Mouse (Mus musculus): ENCODE data around the gene Sfmbt1.

Gene Sfmbt1

GRCm38 (mm10) chr14:30714799-30715617, at the start of gene Sfmbt1:
Gene Sfmbt1 (plus strand): TSS chr14:30714849.
- no peak for DNase-seq

GRCm38 (mm10) chr14:30666061-30666460, 48.6 kb upstream of the Sfmbt1 start:
- DNase-seq: no peak

- DNase-seq: no peak
Measured at GRCm38 (mm10) chr14:30666604-30667003, 48.0 kb upstream of the Sfmbt1 start.

GRCm38 (mm10) chr14:30670161-30670560, 44.5 kb upstream of the Sfmbt1 start:
- DNase-seq: no peak

GRCm38 (mm10) chr14:30671095-30671985, 43.3 kb upstream of the Sfmbt1 start:
- DNase-seq: no peak

- peak; percentile 74 for DNase-seq
Measured at GRCm38 (mm10) chr14:30671986-30672312, 42.7 kb upstream of the Sfmbt1 start.

GRCm38 (mm10) chr14:30674947-30675346, 39.7 kb upstream of the Sfmbt1 start:
- DNase-seq: no peak

- no peak for DNase-seq
Measured at GRCm38 (mm10) chr14:30682131-30682530, 32.5 kb upstream of the Sfmbt1 start.

GRCm38 (mm10) chr14:30690685-30691084, 24.0 kb upstream of the Sfmbt1 start:
- no peak for DNase-seq

GRCm38 (mm10) chr14:30692439-30692838, 22.2 kb upstream of the Sfmbt1 start:
- no peak for DNase-seq

GRCm38 (mm10) chr14:30694786-30695185, 19.9 kb upstream of the Sfmbt1 start:
- no peak for DNase-seq

GRCm38 (mm10) chr14:30695609-30696008, 19.0 kb upstream of the Sfmbt1 start:
- peak; percentile 87 for DNase-seq

GRCm38 (mm10) chr14:30697407-30698052, 17.1 kb upstream of the Sfmbt1 start:
- no peak for DNase-seq

GRCm38 (mm10) chr14:30699656-30700055, 15.0 kb upstream of the Sfmbt1 start:
- no peak for DNase-seq

GRCm38 (mm10) chr14:30702512-30702911, 12.1 kb upstream of the Sfmbt1 start:
- DNase-seq: no peak

- no peak for DNase-seq
Measured at GRCm38 (mm10) chr14:30703079-30703478, 11.6 kb upstream of the Sfmbt1 start.

- DNase-seq: no peak
Measured at GRCm38 (mm10) chr14:30704098-30704855, 10.4 kb upstream of the Sfmbt1 start.

GRCm38 (mm10) chr14:30711892-30712291, 2.8 kb upstream of the Sfmbt1 start:
- no peak for DNase-seq

GRCm38 (mm10) chr14:30713769-30714168, 880 bp upstream of the Sfmbt1 start:
- DNase-seq: no peak

- peak; percentile 85 for DNase-seq
Measured at GRCm38 (mm10) chr14:30715618-30716050, 985 bp downstream of the Sfmbt1 start.

- peak; percentile 76 for DNase-seq
Measured at GRCm38 (mm10) chr14:30716051-30716952, 1.7 kb downstream of the Sfmbt1 start.

- no peak for DNase-seq
Measured at GRCm38 (mm10) chr14:30716953-30717285, 2.3 kb downstream of the Sfmbt1 start.

Data from cerebellum, adult 9-11 months (tissue).